Mouse (Mus musculus): ENCODE data around the gene Lhx5. TPM values are rescaled to one million over a fixed set of nuclear protein-coding genes. Genes with fewer than 3 reads are reported as not detected.

Lhx5 gene
- not detected in 4 replicates for total RNA-seq (2023; ENCODE audit: inconsistent age)

GRCm38 (mm10) chr5:120431649-120432485 lies at the start of gene Lhx5:
Lhx5 (plus strand) TSS chr5:120431699.

GRCm38 (mm10) chr5:120472770-120473169 lies 41.3 kb downstream of the Lhx5 start, which contains the start of gene Sdsl:
Sdsl (minus strand) TSS chr5:120472810.

GRCm38 (mm10) chr5:120476296-120476695 lies 44.8 kb downstream of the Lhx5 start, which contains the start of gene Sds:
Sds (plus strand) TSS chr5:120476526.

Other genes with a start within 250 kb of the Lhx5 start
- gene Sdsl, start 41.1 kb downstream of the Lhx5 start, total RNA-seq (2023; ENCODE audit: inconsistent age) = not detected in 4 replicates
- not detected in 4 replicates for gene Sds, start 44.8 kb downstream of the Lhx5 start, total RNA-seq (2023; ENCODE audit: inconsistent age)
- 32.0 to 33.9 TPM (median 33.2 TPM) in 4 replicates for gene Plbd2, start 71.9 kb downstream of the Lhx5 start, total RNA-seq (2023; ENCODE audit: inconsistent age)
- gene Slc8b1, start 79.5 kb downstream of the Lhx5 start, total RNA-seq (2023; ENCODE audit: inconsistent age) = 8.3 to 14.3 TPM (median 12.4 TPM) in 4 replicates
- gene Tpcn1, start 157.0 kb downstream of the Lhx5 start, total RNA-seq (2023; ENCODE audit: inconsistent age) = 40.8 to 46.2 TPM (median 43.3 TPM) in 4 replicates
- gene Iqcd, start 157.3 kb downstream of the Lhx5 start, total RNA-seq (2023; ENCODE audit: inconsistent age) = 0.54 TPM in 1 of 4 replicates, not detected in the others
- gene Rita1, start 180.9 kb downstream of the Lhx5 start, total RNA-seq (2023; ENCODE audit: inconsistent age) = 3.3 to 4.4 TPM (median 4.0 TPM) in 4 replicates
- 169 to 181 TPM (median 174 TPM) in 4 replicates for gene Ddx54, start 181.0 kb downstream of the Lhx5 start, total RNA-seq (2023; ENCODE audit: inconsistent age)
- not detected in 4 replicates for gene Cfap73, start 202.5 kb downstream of the Lhx5 start, total RNA-seq (2023; ENCODE audit: inconsistent age)
- gene Rasal1, start 217.1 kb downstream of the Lhx5 start, total RNA-seq (2023; ENCODE audit: inconsistent age) = 39.5 to 56.3 TPM (median 51.7 TPM) in 4 replicates

Measured in B cell, adult (primary cell).